Mouse (Mus musculus) telencephalon, adult 2 months (tissue): ENCODE data around the gene Ick.
A peak's percentile ranks its signal among the peaks of the same experiment; 100 is the strongest.
"Not testable (repeated sequence)": the region's sequence is repeated elsewhere in the genome, so short reads cannot be mapped to it uniquely, and the experiment has no call there.

ENCODE experiments used
- DNase-seq: peaks from one replicate; pipeline ENCODE4 v3.0.0-alpha.2; 2011; ENCODE audit warnings: low read depth, low spot score

Gene Ick

DNA sequence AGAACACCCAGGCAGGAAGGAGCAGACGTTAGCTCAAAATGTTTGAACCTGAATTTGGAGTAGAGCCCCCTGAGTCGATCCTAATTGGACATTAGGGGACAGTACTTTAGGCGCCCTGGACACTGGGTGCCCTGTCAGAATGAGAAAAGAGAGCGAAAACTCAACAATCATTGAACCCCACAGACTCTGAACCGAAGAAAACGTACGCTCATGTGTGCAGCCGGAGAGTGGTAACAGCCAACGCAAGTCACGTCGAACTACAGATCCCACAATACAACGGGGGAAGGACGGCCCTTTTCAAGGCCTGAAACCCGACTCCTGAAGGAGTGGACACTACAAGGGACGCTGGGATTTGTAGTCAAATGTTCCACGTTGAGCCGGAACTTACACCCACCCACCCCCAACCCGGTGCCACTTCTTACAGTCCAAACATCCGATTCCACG, at the start of gene Ick, which contains the start of gene Fbxo9:
Gene Ick, plus strand, starts transcription at position 397 of the 444 bp plus-strand sequence.
Gene Fbxo9, minus strand, starts transcription at position 270 of the 444 bp plus-strand sequence.
- DNase-seq, result peak; percentile 98

- DNase-seq, result no peak
Measured at GRCm38 (mm10) chr9:78059525-78060120, 49.4 kb upstream of the Ick start.

DNA sequence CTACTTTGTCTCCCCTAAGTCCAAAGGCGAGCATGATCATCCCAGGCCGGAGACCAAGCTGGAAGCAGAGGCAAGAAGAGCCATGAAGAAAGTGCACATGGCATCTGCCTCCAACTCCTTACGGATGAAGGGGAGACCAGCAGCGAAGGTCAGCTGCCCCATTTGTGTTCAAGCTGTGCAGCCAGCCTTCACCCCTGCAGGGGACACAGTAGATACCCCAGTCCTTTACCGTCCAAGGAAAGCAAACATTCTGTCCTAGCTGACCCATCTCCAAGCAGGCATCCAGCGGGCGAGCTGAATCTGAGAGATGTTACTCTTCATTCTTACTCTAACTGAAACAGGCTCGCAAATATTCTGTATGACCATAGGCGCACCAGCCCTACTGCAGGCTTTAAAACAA, 46.6 kb upstream of the Ick start:
- no peak for DNase-seq

DNA sequence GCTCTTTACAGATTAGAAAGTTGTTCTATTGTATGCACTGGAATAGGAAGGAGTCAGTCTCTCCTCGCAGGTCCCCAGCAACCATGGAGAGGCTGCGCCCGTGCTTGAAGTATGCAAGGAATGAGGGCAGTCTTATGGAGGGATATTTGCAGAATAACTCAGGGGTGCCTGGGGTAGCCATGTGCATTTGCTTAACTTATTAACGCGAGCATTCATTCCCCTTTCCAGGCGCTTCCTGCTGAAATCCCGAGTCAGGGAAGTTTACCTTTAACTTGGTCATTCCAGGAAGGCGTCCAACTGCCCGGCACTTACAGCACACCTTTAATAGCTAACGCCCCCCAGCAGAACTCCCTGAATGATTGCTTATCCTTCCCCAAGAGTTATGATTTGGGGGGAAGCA, 44.9 kb upstream of the Ick start:
- DNase-seq, result no peak

GRCm38 (mm10) chr9:78070496-78070895, 38.5 kb upstream of the Ick start:
- no peak for DNase-seq

- DNase-seq, result no peak
Measured at GRCm38 (mm10) chr9:78071626-78072025, 37.4 kb upstream of the Ick start.

GRCm38 (mm10) chr9:78073291-78073690, 35.7 kb upstream of the Ick start:
- DNase-seq, result not testable (repeated sequence)

DNA sequence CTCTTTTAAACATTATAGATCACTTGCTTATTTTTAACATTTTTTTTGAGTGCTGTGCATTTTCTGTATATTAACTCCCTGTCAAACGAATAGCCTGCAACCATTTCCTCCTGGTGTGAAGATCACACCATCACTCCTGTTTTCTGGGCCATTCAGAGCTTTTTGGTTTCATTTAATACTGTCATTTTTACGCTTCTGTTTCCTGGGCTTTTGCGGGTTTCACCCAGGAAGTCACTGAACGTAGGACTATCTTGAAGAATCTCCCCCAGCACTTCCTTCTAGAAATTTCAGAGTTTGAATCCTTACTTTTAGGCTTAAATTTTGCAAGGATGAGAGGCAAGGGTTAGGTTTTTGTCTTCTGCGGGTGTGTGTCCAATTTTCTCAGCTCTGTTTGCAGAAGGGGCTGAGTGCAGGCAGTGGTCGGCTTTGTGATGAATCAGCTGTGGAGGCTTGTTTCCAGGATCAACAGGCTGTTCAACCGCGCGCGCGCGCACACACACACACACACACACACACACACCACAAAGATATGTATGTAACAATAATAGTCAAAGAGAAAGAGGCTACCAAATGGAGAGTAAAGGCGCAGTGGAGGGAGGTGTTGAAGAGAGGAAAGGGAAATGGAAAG, 35.2 kb upstream of the Ick start:
- no peak for DNase-seq

DNA sequence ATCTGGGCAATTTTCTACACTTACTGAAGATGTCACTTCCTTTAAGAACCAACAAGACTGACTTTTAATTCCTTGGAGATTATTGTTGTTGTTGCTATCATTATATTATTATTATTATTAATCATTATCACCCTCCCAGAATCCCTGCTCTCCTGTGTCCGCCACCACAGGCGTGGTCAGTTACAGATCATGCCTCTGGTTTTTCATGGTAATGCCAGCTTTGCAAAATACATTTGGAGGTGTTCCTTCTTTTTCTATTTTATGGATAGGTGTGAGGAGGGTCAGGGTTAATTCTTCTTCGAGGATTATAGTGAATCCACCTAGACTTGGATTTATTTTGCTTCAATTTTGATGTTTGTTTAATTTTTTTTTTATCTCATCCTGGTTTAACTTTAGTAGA, 33.7 kb upstream of the Ick start:
- DNase-seq, result no peak

GRCm38 (mm10) chr9:78078240-78078639, 30.8 kb upstream of the Ick start:
- peak; percentile 12 for DNase-seq

DNA sequence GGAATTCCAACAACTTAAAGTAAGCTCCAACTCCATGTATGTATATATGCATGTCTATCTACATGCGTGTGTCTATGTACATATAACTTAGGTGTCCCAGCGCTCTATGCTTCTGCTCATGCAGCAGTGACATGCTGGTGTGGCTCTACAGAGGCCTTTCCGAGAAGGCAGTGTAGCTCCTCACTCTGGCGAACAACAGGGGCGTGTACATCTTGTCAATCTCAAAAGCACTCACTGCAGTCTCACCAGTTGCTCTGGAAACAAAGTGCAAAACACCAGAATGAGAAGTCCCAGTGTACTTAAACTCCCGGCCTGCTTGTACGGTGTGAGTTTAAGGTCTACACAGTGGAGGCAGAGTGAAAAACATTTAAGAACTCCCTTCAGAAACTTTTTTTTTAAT, 27.2 kb upstream of the Ick start:
- no peak for DNase-seq

GRCm38 (mm10) chr9:78084341-78084740, 24.7 kb upstream of the Ick start:
- DNase-seq, result no peak

DNA sequence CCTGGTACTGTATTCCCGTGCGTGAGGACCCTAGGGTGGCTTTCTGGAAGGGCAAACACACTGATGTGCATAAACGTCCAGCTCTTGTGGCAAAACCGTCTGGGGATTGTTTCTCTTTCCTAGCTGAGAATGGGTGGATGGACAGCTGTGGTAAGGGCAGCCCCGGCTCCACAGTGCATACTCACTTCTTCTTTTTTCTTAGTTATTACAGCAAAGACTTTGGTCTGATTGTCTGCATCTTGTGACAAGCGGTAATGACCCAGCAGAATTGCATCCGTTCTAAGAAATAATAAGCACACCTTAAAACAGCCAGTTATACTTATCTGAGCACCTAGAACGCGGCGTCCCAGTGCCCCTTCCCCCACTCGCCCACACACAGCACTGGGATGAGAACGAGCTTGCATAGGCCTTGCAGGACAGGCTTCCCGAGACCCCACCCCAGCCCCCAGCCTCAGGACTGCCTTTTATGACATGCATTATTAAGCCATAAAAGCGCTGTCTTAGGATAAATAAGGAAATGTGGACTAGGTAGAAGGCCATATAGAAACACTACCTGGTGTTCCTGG, 23.2 kb upstream of the Ick start:
- DNase-seq, result no peak

GRCm38 (mm10) chr9:78087751-78088150, 21.2 kb upstream of the Ick start:
- DNase-seq, result no peak

GRCm38 (mm10) chr9:78088521-78088920, 20.5 kb upstream of the Ick start:
- DNase-seq, result no peak

- DNase-seq, result no peak
Measured at GRCm38 (mm10) chr9:78088971-78089370, 20.0 kb upstream of the Ick start.

DNA sequence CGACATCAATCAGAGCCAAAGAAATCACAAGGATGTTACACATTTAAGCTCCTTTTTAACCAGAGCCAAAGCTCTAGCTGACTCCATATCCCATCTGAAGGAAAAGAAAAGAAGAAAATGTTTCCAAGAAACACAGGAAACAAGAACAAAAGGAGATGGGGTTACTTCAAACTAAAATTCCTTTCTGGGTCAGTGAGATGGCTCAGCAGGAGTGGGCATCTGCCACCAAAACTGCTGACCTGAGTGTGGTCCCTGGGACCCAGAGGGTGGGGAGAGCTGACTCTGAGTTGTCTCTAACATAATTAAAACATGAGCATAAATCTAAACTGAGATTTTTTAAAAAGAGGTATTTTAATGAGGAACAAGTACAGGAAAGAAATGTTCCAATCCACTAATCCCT, 19.1 kb upstream of the Ick start:
- DNase-seq, result no peak

GRCm38 (mm10) chr9:78090596-78090995, 18.4 kb upstream of the Ick start:
- no peak for DNase-seq

DNA sequence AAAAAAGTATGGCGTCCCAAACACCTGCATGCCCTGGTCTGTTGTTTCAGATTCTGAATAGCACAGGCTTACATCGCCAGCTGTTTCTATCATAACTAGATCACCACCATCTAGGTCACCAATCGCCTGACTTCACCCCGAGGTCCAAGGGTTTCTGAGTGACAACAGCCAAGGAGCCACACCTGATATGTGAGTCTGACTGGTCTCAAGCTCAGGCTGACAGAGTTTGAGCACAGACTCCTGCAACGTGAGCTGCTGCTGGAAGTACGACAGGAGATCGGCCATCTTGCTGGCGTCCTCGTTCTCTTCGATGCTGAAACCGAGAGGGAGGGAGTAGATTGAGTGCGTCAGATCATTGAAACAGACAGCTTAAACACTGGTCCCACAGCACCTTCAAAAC, 13.3 kb upstream of the Ick start:
- no peak for DNase-seq

GRCm38 (mm10) chr9:78096376-78096775, 12.6 kb upstream of the Ick start:
- no peak for DNase-seq

DNA sequence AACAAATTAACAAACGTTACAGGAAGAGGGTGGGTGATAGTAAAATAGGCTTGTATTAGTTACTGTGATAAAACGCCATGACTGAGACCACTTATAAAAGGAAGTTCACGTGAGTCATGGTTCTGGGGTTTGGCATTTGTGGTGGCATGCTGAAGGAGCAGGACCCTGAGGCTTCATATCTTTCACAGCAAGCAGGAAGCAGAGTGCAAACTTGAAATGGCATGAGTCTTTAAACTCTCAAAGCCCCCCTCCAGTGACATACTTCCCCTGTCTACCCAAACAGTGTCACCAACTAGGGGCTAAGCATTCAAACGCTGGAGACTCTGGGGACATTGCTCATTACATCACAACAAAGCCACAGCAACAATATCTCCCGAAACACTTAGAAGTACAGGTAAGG, 8.0 kb upstream of the Ick start:
- DNase-seq, result no peak

GRCm38 (mm10) chr9:78101431-78101830, 7.6 kb upstream of the Ick start:
- no peak for DNase-seq

GRCm38 (mm10) chr9:78103965-78104560, 4.9 kb upstream of the Ick start:
- DNase-seq, result no peak
